Mouse (Mus musculus): ENCODE data around the gene Zfp385a.

DNA sequence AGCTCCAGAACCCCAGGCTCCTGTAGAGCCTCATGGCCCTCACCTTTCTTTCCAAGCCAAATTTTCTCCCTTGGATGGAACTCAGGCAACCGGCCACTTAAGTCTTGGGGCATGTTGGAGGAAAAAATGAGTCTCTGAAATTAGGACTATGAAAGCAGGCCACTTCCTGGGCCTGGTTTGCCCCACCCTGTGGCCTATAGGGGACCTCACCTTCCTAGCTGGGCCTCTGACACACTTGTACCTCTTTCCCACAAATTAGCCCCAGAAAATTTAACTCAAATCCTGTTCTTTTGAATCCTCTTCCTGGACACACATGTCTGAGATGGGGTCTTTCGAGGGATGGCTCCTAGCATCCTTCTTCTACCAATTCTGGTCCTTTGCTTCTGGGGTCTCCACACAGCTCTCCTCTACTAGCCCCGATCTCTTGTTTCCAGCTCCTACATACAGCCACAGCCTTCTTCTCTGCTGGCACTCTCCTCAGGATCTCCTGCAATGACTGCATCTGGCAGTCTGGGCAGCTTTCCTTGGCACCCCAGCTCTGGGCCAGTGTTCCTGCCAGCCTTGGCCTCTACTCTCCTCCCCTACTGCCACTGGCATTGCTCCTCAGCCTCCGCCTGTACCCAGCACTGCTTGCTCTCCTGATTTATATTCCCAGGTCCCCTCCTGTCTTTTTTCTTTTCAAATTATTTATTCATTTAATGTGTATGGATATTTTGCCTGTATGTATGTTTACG, 20.1 kb upstream of the Zfp385a start:
- TF ChIP-seq CTCF (conservative IDR thresholded peaks at IDR 0.05; ENCODE audit: low read length) = no peak
- TF ChIP-seq POU5F1 (IDR thresholded peaks at IDR 0.05; ENCODE audit: borderline replicate concordance, low read length) = no peak

All from E14TG2a.4 (cell line).